Mouse (Mus musculus): ENCODE measurements around the gene Plaur. TPM values are rescaled to one million over a fixed set of nuclear protein-coding genes. Genes with fewer than 3 reads are reported as not detected.
A peak's percentile ranks its signal among the peaks of the same experiment; 100 is the strongest.

Gene Plaur
- polyA plus RNA-seq, 1 experiment from 2014 or later: 2.3 TPM

DNA sequence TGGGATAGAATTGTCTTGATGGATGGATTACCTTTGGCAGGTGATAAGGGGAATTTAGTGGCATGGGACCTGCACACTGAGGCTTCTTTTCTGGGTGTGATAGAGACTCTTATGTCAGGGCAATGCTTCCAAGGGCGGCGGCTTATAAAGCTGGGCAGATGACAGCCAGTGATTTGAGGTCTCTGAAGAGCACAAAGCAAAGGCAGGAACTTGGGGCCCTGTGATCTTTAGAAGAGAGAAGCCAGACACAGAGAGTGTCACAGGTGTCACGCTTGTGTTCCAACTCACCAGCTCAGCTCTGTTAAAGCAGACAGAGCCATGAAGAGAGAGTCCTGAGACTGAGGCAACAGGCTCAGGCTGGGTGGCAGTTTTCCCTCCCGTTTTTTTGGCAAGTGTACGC is 5.6 kb downstream of the Plaur start:
- no peaks in the 10 kb centered on the region for H3K9me3 ChIP-seq (replicated peaks)
- H3K36me3 ChIP-seq: no peaks in the 10 kb centered on the region
- DNase-seq (no peak), ATAC-seq (ENCODE audit: low read depth) (no peak)
- peaks cover 3% of the 10 kb centered on the region; the same call in 1 of the 2 replicates for H3K27me3 ChIP-seq
- no peak overlapping the region for H3K9ac ChIP-seq
- WGBS (ENCODE audit: insufficient replicate concordance): 71% methylated on average over 5 of the region's 5 CpGs
- no peak overlapping the region for H3K4me2 ChIP-seq
- no peak overlapping the region for H3K27ac ChIP-seq
- H3K4me1 ChIP-seq (replicated peaks): peaks cover under 1% of the 10 kb centered on the region; the same call in 1 of the 2 replicates
- no peak overlapping the region for H3K4me3 ChIP-seq (replicated peaks)

DNA sequence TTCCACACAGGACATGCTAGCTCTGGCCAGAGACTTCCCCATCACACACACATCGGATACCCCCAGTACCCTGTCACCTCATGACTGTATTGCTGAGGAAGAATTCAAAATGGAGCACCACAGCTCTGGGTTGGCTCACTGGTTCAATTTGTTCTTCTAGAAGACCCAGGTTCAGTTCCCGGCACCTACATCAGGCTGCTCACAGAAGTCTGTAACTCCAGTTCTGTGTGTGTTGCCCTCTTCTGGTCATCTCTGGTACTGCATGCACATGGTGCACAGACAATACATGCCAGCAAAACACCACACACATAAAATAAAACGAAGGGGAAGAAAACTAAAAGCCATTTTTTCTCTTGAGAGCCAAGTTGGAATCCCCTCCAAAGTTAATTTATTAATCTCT is 6.8 kb downstream of the Plaur start:
- Histone ChIP-seq H3K27me3 (no peaks in the 10 kb centered on the region), H3K36me3 (no peaks in the 10 kb centered on the region), H3K4me3 (replicated peaks) (no peak overlapping the region), H3K9me3 (replicated peaks) (no peaks in the 10 kb centered on the region), H3K27ac (no peak overlapping the region), H3K9ac (no peak overlapping the region), H3K4me2 (no peak overlapping the region), H3K4me1 (replicated peaks) (no peaks in the 10 kb centered on the region)
- ATAC-seq (ENCODE audit: low read depth): no peak
- WGBS (ENCODE audit: insufficient replicate concordance): 64% methylated on average over 3 of the region's 3 CpGs
- DNase-seq: no peak

DNA sequence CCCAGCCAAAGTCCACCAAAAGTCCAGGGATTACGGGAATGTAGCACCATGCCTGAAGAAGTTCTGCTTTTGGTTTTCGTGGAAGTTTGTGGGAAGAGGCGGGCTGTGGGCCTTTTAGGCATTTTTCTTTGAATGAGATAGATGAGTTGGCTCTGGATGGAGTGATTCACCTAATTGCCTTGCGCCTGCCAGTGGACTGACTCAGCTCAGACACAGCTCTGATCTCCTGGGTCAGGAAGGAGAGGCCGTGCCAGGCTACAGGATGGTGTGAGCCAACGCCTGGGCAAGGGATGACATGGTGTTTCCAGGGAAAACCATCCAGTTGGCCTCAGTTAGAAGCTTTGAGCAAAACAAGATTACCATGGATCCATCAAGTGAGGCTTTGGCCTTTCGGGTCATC is 8.1 kb downstream of the Plaur start:
- 78% methylated on average over 7 of the region's 7 CpGs for WGBS (ENCODE audit: insufficient replicate concordance)
- Histone ChIP-seq H3K4me2 (no peak overlapping the region), H3K4me1 (replicated peaks) (no peaks in the 10 kb centered on the region), H3K9ac (no peak overlapping the region), H3K36me3 (no peaks in the 10 kb centered on the region), H3K4me3 (replicated peaks) (no peak overlapping the region), H3K9me3 (replicated peaks) (no peaks in the 10 kb centered on the region), H3K27ac (no peak overlapping the region), H3K27me3 (no peaks in the 10 kb centered on the region)
- ATAC-seq (ENCODE audit: low read depth): no peak
- no peak for DNase-seq

DNA sequence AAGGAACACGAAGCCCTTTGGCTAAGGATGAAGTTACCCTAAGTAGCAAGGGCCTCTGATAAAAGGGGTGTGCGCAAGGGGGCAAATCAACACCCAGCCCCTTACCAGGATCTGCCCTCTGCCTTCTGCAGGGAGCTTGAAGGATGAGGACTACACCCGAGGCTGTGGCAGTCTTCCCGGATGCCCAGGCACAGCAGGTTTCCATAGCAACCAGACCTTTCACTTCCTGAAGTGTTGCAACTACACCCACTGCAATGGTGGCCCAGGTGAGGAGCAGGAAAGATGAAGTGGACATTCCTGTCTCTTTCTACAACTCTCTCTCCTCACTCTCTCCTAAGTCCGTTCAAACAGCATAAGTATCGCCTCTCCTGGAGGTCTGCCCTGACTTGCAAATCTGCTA is 10.2 kb downstream of the Plaur start:
- WGBS (ENCODE audit: insufficient replicate concordance): 75% methylated on average over 6 of the region's 6 CpGs
- H3K4me2 ChIP-seq: no peak overlapping the region
- no peaks in the 10 kb centered on the region for H3K4me1 ChIP-seq (replicated peaks)
- H3K27ac ChIP-seq: no peak overlapping the region
- no peak for ATAC-seq (ENCODE audit: low read depth)
- H3K27me3 ChIP-seq: no peaks in the 10 kb centered on the region
- H3K4me3 ChIP-seq (replicated peaks): no peak overlapping the region
- no peaks in the 10 kb centered on the region for H3K36me3 ChIP-seq
- H3K9ac ChIP-seq: no peak overlapping the region
- no peak for DNase-seq
- no peaks in the 10 kb centered on the region for H3K9me3 ChIP-seq (replicated peaks)

DNA sequence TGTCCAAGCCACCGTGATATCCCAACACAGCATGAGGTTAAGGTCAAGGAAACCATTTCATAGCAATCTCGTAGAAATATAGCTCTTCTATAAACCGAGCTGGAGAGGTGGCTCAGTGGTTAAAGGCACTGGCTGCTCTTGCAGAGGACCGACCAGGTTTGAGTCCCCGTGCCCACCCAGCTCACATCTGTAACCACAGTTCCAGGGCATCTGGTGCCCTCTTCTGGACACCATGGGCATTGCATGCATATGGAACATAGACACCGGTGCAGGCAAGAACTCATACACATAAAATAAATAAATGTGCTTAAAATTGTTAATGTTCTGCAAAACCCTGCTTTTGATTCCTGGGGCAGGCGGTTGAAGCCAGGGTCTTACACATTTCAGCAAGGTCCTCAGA is 10.7 kb downstream of the Plaur start:
- Histone ChIP-seq H3K9ac (no peak overlapping the region), H3K9me3 (replicated peaks) (0 out of 2 replicates have a peak, but pooled peaks cover 3% of the 10 kb centered on the region), H3K4me1 (replicated peaks) (no peaks in the 10 kb centered on the region), H3K27me3 (no peaks in the 10 kb centered on the region), H3K4me3 (replicated peaks) (no peak overlapping the region), H3K27ac (no peak overlapping the region), H3K36me3 (no peaks in the 10 kb centered on the region), H3K4me2 (no peak overlapping the region)
- ATAC-seq (ENCODE audit: low read depth) (no peak), DNase-seq (no peak)
- 67% methylated on average over 7 of the region's 7 CpGs for WGBS (ENCODE audit: insufficient replicate concordance)

DNA sequence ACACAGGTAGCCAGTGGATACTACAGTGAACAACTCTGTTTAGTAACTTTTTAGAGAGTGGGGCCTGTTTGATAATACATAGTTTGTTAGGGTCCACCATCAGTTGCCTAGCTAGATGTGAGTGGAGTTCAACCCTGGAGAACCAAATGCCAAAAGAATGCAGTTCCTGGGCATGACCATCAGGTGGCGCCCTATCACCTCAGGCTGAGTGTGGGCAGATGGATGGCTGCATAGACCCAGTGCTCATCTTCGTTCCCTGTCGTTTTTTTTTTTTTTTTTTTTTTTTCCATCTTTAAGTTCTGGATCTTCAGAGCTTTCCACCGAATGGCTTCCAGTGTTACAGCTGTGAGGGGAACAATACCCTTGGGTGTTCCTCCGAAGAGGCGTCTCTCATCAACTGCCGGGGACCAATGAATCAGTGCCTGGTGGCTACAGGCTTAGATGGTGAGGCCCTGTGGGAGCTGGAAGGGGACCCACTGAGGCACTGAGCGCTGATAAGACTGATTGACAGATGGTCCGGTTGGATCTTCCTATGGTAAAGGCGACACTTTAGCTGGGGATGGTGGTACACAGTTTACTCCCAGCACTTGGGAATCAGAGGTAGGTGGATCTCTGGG is 11.7 kb downstream of the Plaur start:
- H3K4me3 ChIP-seq (replicated peaks): no peak overlapping the region
- no peak overlapping the region for H3K9ac ChIP-seq
- no peaks in the 10 kb centered on the region for H3K4me1 ChIP-seq (replicated peaks)
- 58% methylated on average over 10 of the region's 10 CpGs for WGBS (ENCODE audit: insufficient replicate concordance)
- ATAC-seq (ENCODE audit: low read depth): peak; percentile 54; the same call in 1 of the 2 replicates
- H3K9me3 ChIP-seq (replicated peaks): 0 out of 2 replicates have a peak, but pooled peaks cover 3% of the 10 kb centered on the region
- peaks cover 3% of the 10 kb centered on the region for H3K27me3 ChIP-seq
- H3K27ac ChIP-seq: no peak overlapping the region
- no peaks in the 10 kb centered on the region for H3K36me3 ChIP-seq
- no peak overlapping the region for H3K4me2 ChIP-seq
- DNase-seq: peak; percentile 39

DNA sequence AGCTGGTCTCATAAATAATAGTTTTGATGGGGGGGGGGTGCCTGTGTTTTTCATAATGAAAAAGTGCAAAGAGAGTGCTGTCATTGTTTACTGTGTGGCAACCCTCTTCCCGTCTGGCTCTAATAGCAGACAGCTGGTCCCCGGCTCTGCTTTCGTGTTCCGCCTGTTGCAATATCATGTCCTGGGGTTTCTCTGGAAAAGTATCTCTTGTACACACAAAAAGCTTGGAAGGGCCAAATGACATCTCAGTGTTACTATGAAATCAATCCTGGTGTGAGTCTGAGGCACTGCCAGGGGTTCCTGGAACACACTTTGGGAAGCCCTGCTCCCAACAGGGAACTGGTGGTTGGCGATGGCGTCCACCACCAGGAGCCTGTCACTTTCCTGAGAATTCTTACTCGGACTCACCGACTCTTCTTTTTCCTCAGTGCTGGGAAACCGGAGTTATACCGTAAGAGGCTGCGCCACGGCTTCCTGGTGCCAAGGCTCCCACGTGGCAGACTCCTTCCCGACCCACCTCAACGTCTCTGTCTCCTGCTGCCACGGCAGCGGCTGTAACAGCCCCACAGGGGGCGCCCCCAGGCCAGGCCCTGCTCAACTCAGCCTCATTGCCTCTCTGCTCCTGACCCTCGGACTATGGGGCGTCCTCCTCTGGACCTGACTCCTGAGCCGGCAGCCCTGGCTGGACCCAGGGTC is 12.7 kb downstream of the Plaur start:
- no peak for DNase-seq

DNA sequence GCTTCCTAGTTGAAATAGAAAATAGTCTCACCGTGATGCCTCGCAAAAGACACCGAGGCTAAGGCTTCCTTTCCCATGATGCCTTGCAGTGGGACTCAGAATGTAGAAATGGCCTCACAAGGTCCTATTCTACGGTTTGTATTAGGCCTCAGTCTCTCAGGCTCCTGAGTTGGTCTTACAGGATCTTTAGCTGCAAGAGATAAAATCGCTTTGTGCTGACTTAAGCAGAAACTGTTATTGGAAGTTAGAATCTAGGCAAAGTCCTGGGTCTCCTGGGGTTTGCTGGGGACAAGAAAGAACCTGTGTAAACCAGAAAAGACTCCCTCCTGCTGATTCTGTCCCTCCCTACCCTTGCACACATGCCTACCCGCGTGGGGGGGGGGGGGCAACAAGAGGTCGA is 14.1 kb downstream of the Plaur start:
- no peak overlapping the region for H3K9ac ChIP-seq
- ATAC-seq (ENCODE audit: low read depth) (no peak), DNase-seq (no peak)
- peaks cover 27% of the 10 kb centered on the region for H3K27me3 ChIP-seq
- no peak overlapping the region for H3K27ac ChIP-seq
- H3K4me1 ChIP-seq (replicated peaks): peaks cover 7% of the 10 kb centered on the region
- 0 out of 2 replicates have a peak, but pooled peaks cover 3% of the 10 kb centered on the region for H3K9me3 ChIP-seq (replicated peaks)
- H3K4me3 ChIP-seq (replicated peaks): no peak overlapping the region
- 65% methylated on average over 8 of the region's 8 CpGs for WGBS (ENCODE audit: insufficient replicate concordance)
- no peaks in the 10 kb centered on the region for H3K36me3 ChIP-seq
- no peak overlapping the region for H3K4me2 ChIP-seq

More for the DNA sequence above, 12.7 kb downstream of the Plaur start:
- Histone ChIP-seq H3K27me3 (peaks cover 13% of the 10 kb centered on the region), H3K27ac (no peak overlapping the region), H3K9ac (no peak overlapping the region), H3K4me2 (no peak overlapping the region), H3K9me3 (replicated peaks) (0 out of 2 replicates have a peak, but pooled peaks cover 3% of the 10 kb centered on the region), H3K36me3 (no peaks in the 10 kb centered on the region), H3K4me3 (replicated peaks) (no peak overlapping the region), H3K4me1 (replicated peaks) (no peaks in the 10 kb centered on the region)
- no peak for ATAC-seq (ENCODE audit: low read depth)
- 70% methylated on average over 21 of the region's 21 CpGs for whole genome bisulfite sequencing (ENCODE audit: insufficient replicate concordance)

DNA sequence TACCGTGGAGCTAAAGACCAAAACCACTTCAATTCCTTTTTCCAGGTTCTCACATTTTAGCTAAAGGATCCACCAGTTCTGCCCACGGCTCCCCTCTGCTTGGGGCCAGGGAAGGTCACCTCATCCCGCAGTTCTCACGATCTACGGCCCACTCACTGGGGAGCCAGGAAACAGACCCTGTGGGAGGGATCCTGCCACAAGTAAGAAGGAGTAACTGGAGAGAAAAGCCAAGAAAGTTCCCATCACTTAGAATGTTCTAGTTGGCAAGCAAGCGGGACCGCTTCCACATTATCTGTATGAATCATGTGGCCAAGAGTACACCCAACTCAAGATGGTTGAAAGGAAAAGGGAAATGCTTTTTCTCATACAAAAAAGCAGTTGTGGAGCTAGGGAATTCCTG is 14.6 kb downstream of the Plaur start:
- Histone ChIP-seq H3K27me3 (peaks cover 32% of the 10 kb centered on the region), H3K4me3 (replicated peaks) (no peak overlapping the region), H3K27ac (no peak overlapping the region), H3K9ac (no peak overlapping the region), H3K36me3 (no peaks in the 10 kb centered on the region), H3K4me2 (no peak overlapping the region), H3K4me1 (replicated peaks) (peaks cover 12% of the 10 kb centered on the region), H3K9me3 (replicated peaks) (0 out of 2 replicates have a peak, but pooled peaks cover 3% of the 10 kb centered on the region)
- ATAC-seq (ENCODE audit: low read depth) (no peak), DNase-seq (no peak)
- WGBS (ENCODE audit: insufficient replicate concordance): 77% methylated on average over 7 of the region's 7 CpGs

DNA sequence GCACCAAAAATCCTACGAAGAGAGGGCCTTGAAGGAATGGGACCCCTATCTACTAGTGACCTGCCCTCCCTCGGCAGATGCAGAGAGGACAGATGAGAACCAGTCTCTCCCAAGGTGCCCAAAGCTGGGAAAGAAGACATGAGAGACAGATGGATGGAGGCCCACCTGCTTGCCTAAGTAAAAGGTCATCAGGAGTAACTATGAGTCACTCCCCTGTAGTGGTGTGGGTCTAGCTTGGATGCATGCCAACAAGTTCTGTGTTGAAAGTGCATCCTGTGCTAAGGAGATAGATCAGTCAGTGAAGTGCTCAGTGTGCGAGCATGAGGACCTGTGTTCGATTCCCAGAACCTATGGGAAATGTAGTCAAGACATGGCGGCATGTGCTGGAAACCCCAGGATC is 16.6 kb downstream of the Plaur start:
- 64% methylated on average over 5 of the region's 5 CpGs for WGBS (ENCODE audit: insufficient replicate concordance)
- Histone ChIP-seq H3K4me2 (no peak overlapping the region), H3K27me3 (peaks cover 52% of the 10 kb centered on the region)

DNA sequence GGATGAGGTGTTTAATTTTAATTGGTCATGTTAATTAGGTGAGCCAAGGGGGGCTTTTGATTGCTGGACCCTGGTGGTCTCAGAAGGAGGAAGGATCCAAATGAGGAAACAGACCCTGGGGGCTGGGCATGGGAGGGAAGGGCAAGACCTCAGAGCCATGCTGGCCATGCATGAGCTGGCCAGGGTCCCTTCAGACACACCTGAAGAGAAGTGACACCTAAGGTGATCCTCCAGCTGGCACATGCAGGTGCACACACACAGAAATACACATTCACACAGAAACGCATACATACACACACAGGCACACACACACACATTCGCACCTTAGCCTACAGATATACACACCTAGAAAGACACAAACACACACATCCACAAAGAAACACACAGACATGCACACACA is 17.4 kb downstream of the Plaur start:
- 67% methylated on average over 2 of the region's 2 CpGs for WGBS (ENCODE audit: insufficient replicate concordance)
- H3K9ac ChIP-seq: no peak overlapping the region
- peaks cover 60% of the 10 kb centered on the region for H3K27me3 ChIP-seq
- no peak overlapping the region for H3K4me2 ChIP-seq
- no peaks in the 10 kb centered on the region for H3K36me3 ChIP-seq
- no peak overlapping the region for H3K27ac ChIP-seq
- no peak overlapping the region for H3K4me3 ChIP-seq (replicated peaks)
- DNase-seq (no peak), ATAC-seq (ENCODE audit: low read depth) (no peak)
- 0 out of 2 replicates have a peak, but pooled peaks cover 3% of the 10 kb centered on the region for H3K9me3 ChIP-seq (replicated peaks)
- H3K4me1 ChIP-seq (replicated peaks): peaks cover 17% of the 10 kb centered on the region

More for the DNA sequence above, 16.6 kb downstream of the Plaur start:
- Histone ChIP-seq H3K4me1 (replicated peaks) (peaks cover 17% of the 10 kb centered on the region), H3K27ac (no peak overlapping the region), H3K36me3 (no peaks in the 10 kb centered on the region), H3K4me3 (replicated peaks) (no peak overlapping the region), H3K9ac (no peak overlapping the region), H3K9me3 (replicated peaks) (0 out of 2 replicates have a peak, but pooled peaks cover 3% of the 10 kb centered on the region)
- DNase-seq: no peak
- no peak for ATAC-seq (ENCODE audit: low read depth)
